Mouse (Mus musculus) forelimb bud, embryonic 11.5 days (tissue): ENCODE measurements around the gene Gys1.
A peak's percentile ranks its signal among the peaks of the same experiment; 100 is the strongest.

Experiments
- DNase-seq: peaks from one replicate; pipeline ENCODE4 v3.0.0-alpha.2; 2012; ENCODE audit warnings: low read depth, low spot score

Gys1 gene

DNA sequence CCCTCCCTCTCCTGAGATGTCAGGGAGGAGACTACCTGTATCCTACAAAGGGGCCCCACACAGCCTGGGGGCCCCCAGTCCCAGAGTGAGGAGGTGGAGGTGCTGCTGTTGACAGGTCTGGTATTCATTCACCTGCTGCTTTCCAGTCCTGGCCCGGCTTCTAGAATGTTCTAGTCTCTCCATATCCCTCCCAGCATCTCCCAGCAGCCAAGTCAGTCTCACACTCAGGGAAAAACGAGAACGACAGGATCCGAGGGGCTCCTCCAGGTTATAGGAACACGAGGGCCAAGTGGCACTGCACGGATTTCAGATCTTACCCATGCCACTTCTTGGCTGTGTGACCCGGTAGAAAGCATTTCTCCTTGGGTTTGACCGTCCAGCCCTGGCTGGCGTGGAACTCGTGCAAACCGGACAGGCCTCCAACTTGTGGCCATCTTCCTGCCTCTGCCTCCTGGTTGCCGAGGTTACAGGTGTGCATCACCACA is 19.9 kb upstream of the Gys1 start:
- DNase-seq: no peak

DNA sequence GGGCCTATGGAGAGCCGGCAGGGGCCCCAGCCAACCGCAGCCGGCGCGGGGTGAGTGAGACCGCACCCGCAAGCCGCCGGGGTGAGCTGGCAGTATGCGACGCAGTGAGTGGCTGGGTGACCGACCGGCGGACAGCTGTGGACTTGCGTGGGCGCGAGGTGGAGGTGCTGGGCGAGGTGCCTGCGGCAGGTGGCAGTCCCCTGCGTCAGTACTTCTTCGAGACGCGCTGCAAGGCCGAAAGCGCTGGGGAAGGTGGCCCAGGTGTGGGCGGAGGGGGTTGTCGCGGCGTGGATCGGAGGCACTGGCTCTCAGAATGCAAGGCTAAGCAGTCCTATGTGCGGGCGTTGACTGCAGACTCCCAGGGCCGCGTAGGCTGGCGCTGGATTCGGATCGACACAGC is 19.0 kb upstream of the Gys1 start:
- DNase-seq: no peak

DNA sequence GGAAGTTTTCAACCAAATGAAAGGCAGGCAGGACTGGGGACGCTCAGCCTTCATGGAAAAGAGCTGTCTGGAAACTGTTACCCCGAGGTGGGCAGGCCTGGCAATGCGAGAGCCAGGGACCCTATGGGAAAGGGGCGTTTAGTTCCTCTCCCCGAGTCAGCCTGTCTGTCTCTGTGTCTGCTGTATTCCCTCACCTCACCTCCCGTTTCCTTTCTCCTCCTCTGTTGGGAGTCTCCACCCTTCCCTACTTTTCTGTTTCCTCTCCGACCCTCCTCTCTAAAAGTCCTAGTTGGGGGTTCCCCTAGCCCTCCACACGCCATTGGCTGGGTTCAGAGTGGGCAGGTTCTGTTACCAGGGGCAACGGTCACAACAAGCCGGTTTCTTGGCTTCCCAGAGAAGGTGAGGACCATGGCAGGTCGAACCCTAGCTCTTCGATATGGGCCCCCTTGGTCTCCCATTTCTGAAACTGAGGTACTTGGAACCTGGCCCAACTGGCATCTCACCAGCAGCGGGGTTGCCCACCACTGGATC is 16.6 kb upstream of the Gys1 start:
- no peak for DNase-seq

DNA sequence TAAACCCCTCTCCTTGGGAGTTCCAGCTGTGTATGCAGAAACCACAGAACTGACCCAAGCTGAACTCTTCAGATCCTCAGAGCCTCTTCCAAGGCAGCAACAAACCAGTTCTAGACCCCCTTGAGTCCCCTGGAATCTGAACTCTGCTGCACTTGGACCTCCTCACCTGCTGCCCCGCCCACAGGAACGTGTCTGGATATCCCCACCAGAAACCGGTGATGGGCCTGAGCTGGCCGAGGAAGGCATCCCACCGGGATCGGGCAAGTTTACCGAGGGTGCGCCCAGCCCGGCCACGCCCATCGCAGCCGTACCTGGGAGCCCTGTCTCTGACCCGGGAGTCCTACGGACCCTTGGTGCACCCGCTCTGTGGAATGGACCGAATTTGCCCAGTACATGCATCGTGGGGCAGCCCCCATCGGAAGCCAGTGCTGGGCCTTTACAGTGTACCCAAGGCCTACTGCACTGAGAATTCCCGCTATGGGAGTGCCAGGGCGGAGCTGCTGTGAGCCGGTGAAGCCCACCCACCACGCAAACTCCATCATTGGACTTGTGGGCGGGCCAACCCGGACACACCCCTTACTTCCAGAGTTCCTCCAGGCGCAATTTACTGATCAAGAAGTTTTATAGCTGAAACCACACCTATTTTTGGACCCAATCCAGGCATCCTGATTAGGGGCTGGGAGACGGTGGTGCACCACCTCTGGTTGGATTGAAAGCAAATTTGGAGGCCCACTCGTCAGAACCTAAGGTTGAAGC is 14.6 kb upstream of the Gys1 start:
- DNase-seq: no peak

DNA sequence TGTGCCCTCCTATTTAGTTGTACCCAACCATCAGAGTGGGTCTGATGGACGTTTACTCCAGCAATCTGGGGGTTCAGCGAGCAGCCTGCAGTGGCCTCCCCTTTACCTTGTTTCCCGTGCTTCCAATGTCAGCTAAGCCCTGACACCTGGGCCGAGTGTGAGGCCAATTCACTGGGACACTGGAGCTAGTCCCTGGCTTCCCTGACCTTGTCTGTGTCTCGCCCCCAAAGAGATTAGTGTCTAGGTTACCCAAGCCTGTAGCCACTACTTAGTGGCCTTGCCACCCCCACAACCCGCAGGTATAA is 14.1 kb upstream of the Gys1 start, which contains the start of gene Lhb:
Gene Lhb, plus strand, starts transcription at position 206 of the 305 bp plus-strand sequence.
- DNase-seq: no peak

DNA sequence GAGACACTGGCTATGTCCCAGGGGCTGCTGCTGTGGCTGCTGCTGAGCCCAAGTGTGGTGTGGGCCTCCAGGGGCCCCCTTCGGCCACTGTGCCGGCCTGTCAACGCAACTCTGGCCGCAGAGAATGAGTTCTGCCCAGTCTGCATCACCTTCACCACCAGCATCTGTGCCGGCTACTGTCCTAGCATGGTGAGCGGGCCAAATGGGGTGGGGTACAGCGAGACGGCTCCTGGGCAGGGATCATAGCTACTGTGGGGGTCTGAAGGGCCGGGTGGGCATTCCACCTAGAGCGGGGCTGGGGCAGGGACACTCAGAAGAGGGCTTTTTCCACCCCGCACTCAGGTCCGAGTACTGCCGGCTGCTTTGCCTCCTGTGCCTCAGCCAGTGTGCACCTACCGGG is 13.4 kb upstream of the Gys1 start:
- DNase-seq: no peak

DNA sequence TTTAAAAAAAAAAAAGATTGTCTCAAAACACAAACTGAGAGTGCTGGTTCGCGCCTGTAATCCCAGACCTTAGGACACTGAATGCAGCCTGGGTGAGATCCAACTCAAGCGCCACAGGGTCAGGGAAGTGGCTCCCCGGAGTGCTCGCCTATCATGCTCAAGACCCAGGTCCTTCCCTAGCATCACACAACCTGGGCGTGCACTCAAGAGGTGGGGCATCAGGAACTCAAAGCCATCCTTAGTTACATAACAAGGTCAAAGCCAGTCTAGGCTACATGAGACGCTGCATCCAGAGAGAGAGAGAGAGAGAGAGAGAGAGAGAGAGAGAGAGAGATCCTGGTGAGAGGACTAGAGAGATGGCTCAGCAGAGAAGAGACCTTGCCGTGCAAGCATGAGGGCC is 8.1 kb upstream of the Gys1 start:
- no peak for DNase-seq

DNA sequence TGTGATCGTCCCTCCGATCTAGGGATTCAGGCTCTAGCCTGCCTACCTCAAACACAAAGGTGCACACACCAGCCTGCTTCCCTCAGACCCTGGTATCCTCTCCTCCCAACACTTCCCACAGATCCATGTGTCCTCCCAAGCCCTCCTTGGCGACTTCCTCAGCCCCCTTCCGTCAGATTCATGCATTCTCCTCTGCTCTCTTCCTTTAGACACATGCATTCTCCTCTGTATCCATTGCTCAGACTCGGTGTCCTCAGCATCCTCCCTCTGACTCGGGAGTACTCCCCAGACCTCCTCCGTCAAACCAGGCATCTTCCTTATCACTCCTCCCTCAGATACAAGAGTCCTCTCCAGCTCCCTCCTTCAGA is 825 bp upstream of the Gys1 start:
- no peak for DNase-seq

DNA sequence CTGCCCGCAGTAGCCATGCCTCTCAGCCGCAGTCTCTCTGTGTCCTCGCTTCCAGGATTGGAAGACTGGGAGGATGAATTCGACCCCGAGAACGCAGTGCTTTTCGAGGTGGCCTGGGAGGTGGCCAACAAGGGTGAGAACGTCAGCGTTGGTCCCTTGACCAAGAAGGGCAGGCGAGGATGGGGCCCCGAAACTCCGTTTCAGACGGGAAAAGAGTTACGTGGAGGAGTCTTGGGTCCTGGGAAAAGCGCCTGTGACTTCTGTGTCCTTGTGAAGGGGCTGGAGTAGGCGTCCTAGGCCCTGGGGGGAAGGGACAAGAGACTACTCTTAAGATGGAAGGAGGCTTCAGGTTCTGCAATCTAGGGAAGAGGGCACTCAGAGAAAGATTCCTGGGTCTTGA is 394 bp downstream of the Gys1 start:
- no peak for DNase-seq

DNA sequence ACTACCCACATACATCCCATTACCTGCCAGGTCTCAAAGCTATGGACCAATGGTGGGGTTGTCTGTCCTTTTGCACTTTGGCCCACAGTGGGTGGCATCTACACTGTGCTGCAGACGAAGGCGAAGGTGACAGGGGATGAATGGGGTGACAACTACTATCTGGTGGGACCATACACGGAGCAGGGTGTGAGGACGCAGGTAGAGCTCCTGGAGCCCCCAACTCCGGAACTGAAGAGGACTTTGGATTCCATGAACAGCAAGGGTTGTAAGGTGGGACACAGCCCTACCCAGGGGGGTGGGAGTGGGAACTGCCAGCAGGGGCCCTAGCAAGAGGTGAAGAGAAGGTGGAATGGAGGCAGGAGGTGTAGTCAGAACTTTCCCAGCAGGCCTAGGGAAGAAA is 1.8 kb downstream of the Gys1 start:
- DNase-seq: no peak

DNA sequence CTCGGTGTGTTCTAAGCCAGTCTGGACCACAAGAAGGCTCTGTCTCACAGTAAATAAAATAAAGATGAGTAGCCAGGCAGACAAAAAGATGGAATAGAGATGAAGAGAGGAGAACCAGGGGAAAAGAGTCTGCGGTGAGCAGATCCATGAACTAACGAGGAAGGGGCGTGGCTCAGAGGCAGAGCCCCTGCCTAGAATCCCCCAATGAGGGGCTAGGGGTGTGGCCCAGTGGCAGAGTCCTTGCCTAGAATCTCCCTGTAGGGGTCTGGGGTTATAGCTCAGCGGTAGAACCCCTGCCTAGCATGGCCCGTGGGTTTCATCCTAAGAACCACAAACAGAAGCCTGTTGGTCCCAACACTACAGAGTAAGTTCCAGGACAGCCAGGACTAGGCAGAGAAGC is 2.4 kb downstream of the Gys1 start:
- no peak for DNase-seq

DNA sequence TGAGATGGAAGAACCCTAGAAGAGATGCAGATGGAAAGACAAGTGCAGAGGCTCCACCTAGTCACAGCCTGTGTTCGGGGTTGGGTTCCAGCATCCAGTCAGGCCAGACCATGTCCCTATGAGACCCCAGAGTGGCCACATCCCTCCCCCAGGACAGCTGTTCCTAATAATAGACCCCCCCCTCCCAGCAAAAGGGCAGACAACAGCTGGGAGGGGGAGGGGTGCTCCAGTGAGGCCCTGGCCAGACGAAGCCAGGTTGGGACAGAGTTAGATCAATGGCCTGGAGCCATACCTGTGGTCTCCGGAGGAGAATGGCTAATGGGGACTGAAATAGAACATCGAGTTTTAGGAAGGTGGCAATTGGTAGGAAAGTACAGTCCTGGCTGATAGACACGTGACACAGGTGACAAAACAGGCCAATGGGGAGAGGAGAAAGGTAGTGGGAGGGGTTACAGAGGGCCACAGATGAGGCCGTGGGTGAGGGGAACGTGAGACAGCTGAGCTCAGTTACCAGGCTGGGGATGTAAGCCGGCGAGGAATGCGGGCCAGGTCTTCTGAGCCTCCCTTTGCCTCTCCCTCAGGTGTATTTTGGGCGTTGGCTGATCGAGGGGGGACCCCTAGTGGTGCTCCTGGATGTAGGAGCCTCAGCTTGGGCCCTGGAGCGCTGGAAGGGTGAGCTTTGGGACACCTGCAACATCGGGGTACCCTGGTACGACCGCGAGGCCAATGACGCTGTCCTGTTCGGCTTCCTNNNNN is 3.1 kb downstream of the Gys1 start, which contains the start of gene Ruvbl2:
Gene Ruvbl2, minus strand, starts transcription at position 576 of the 756 bp plus-strand sequence.
- DNase-seq: no peak

DNA sequence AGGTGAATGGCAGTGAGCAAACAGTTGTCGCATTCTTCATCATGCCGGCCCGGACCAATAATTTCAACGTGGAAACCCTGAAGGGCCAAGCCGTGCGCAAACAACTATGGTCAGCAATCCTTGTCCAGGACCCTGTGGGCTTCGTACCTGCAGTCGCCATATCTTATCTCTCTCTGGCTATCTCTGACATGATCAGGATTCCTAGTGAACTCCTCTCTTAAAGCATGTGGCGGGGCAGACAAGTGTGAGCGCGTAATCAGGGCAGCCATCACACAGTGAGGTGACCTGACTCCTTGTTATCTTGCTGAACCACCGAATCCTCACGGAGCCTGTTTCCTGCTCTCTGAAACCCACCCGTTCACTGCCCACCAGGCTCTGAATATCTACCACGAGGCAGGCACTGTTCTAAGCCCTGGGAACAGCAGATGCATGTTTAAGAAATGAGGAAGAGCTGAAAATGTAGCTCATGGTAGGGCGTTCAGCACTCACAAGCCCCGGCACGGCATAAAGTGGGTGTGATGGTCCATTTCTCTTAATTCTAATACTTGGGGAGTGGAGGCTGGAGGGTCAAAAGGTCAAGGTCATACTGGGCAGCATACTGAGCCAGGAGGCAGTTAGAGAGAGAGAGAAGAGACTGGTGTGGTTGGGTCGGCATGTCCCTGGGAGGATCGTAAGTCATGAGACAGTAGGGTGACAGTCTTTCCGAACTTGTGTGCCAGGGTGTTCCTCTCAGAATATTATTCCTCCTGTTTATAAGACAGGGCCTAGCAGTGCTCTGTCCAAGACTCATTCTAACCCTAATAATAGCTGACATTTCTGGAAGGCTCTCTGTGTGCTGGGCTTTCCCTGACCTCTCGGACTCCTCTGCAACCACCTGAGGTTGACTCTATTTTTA is 9.1 kb downstream of the Gys1 start:
- no peak for DNase-seq

DNA sequence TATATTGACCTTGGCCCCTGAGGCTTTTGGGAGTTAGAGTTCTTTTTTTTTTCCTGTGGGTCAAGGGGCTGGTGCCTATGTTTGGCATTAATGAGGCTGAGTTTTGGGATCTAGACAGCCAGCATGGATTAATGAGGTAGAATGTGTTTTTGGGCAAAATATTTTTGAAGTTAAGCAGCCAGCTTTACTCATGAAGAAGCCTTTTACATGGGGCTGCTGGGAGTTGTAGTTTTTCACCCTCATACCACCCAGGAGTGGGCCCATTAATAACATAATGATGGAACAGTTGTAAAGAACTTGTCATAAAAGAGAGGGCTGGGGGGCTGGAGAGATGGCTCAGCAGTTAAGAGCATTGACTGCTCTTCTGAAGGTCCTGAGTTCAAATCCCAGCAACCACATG is 11.9 kb downstream of the Gys1 start:
- no peak for DNase-seq

DNA sequence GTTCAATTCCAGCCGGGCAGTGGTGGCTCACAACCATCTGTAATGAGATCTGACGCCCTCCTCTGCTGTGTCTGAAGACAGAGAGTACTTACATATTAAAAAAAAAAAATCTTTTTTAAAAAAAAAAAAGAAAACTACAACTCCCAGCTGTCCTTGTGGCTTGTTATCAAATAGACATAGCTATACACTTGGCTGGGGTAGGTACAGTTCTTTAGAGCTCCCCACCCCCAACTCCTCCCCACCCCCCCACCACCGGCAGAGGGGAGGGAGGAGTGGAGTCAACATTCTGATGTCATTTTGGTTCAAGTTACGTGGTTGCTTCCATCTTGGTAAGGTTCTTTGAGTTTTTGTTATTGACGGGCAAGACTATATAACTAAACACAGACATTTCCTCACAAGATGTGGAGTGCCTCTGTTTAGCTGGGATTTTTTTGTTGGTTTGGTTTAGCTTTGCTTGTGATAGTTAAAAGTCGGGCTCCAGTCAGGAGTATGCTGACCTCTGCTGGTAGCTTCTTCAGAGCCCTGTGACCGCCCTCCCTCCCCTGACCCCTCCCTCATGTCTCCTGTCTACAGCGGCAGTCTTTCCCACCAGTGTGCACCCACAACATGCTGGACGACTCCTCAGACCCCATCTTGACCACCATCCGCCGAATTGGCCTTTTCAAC is 12.8 kb downstream of the Gys1 start:
- DNase-seq: no peak

DNA sequence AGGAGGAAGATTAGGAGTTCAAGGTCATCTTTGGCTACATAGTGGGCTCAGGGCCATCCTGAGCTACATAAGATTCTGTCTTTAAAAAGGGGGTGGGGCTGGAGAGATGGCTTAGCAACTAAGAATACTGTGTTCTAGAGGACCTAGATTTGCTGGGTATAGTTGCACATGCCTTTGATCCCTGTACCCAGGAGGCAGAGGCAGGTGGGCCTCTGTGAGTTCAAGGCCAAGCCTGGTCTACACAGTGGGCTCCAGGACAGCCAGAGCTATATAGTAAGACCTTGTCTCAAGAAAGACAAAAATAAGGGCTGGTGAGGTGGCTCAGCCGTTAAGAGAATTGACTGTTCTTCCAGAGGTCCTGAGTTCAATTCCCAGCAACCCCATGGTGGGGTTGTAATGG is 15.3 kb downstream of the Gys1 start:
- no peak for DNase-seq

DNA sequence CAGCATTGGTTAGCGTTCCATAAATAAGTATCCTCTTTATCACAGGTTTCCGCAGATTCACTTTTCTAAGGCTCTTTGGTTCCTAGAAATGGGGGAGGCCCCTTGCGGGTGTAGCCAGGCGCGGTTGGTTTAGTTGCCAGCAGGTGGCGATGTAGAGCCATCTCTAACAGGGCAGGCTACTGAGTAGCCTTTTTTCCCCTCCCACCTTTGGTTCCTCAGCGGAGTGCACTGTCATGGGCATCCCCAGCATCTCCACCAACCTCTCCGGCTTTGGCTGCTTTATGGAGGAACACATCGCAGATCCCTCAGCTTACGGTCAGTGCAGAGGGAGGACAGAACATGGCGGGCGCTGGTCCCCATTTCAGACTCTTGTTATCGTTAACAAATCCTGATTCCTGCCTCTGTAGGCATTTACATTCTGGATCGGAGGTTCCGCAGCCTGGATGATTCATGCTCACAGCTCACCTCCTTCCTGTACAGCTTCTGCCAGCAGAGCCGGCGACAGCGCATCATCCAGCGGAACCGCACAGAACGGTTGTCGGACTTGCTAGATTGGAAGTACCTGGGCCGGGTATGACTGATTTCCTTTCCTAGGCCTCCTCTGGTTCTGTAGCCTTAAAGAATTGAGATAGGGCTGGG is 16.8 kb downstream of the Gys1 start:
- DNase-seq: peak; percentile 83

DNA sequence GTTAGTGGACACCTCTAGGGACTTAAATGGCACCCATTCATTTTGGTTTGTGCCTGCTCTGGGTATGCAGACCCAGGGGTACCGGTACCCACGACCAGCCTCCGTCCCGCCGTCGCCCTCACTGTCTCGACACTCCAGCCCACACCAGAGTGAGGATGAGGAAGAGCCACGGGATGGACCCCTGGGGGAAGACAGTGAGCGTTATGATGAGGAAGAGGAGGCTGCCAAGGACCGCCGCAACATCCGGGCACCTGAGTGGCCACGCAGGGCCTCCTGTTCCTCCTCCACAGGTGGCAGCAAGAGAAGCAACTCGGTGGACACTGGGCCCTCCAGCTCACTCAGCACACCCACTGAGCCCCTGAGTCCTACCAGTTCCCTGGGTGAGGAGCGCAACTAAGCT is 20.3 kb downstream of the Gys1 start:
- DNase-seq: no peak

DNA sequence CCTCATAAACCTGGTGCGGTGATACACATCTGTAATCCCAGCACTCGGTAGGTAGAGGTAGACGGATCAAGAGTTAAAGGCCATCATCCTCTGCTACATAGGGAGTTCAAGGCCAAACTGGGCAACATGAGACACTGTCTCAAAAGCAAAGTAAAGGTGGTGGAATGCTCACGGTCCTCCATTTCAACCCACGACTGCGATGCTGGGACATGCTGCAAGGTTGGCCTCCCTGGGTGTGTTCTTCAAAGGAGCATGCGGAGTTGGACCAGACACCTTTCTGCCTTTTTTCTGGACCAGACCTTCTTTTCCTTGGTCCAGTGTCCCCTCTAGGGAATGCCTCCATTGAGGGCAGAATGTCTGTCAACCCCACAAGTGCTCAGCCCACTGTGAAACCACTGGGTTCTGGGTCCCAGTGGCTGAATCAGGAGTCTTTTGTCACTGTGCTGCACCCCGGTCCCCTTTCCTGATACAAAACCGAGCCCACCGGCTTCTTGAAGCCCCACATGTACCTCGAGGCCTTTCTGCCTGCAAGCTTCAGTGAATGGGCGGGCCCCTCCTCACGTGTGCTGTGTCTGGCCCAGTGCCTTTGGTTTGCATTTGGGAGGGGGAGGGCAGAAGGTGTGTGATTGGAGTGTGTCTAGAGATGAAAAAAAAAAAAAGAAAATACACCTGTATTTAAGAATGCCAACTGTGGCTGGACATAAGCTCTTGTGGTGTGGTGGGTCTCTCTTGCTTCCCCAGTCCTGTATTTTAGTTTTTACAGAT is 21.5 kb downstream of the Gys1 start:
- DNase-seq: no peak

DNA sequence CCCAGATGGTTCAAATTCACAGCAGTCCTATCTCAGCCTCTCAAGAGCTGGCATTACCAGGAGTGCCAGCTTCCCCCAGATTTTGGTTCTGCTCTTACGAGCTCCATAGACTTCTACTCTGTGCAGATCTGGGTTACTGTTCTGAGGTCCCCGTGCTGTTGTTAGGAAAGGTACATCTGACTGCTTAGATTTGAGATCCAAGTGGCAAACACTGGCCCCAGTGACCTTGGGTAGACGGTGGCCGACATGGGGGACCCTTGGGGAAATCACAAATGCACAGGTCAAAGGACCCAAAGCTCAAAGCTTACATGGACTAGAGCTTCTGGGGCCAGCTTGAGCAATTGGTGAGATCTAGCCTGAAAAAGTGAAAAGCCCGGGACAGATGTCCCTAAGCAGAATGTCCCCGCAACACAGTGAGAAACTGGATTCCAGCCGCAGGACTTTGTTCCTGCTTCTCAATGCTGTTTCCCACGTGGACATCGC is 22.1 kb downstream of the Gys1 start:
- no peak for DNase-seq
